Mouse (Mus musculus) spleen, postnatal 10 days (tissue): ENCODE data around the gene Rcbtb1.
"Not testable (repeated sequence)": the region's sequence is repeated elsewhere in the genome, so short reads cannot be mapped to it uniquely, and the experiment has no call there.

ENCODE experiments used
- DNase-seq, 2 experiments: peaks; one replicate each; pipeline ENCODE4 v3.0.0; 2021 to 2022; ENCODE audit warnings: low spot score in 2 of 2

Gene Rcbtb1

DNA sequence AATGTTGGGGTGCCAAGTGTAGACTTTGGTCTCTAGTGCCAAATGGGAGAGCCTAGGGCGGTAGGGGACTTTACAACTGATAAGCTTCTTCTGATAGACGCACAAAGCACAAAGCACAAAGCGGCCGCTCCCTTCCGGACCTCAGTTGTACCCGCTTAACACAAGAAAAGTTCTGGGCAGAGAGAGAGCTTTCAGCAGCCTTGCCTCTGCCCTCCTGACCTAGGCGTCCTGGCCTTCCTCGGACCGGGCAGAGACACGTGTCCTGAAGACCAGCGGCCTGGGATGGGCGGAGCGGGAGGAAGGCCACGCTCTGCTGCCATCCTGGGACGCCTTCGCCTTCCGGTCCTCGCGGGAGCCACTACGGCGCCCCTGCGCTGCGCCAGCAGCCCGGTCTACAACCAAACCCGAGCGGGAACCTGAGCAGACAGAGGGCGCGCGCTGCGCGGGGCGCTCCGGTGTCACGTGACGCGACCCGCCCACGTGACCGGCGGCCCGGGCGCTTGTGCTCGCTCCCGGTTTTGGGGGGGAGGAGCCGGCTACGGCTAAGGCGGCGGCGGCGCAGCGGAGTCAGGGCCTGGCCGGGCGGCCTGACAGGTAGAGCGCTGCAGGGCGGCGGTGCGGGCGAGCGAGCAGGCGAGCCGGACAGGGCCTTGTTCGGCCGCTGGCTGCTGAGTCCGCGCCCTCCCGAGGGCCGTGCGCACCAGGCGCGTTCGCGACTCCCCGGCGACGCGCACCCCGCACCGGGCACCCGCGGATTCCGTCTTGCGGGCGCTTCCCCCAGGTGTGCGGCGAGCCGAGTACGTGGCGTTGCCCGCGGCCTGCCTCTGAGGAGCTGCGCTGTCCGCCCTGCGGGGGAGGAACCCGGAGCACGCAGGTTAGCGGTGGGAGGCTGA, at the start of gene Rcbtb1:
Gene Rcbtb1, plus strand, starts transcription at position 499 of the 893 bp plus-strand sequence.
- peak; percentile 91 to 92 for DNase-seq

DNA sequence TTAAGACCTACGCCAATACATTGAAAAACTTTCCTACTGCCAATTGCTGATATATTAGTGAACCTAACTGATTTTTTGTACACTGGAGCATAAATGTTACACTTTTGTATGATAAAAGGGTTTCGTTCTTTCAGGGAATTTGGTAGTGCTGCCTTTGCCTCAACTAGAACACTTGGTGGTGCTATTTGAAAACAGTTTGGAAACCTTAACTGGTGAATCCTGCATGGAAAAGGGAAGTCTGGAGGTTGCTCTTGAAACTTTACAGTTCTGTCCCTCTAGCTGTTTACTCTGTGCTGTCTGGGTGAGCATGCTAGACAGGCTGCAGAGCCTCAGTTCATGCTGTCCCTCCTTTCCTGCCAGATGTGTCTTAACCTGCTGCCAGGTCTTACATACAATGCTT, 45.4 kb upstream of the Rcbtb1 start:
- DNase-seq, result no peak

DNA sequence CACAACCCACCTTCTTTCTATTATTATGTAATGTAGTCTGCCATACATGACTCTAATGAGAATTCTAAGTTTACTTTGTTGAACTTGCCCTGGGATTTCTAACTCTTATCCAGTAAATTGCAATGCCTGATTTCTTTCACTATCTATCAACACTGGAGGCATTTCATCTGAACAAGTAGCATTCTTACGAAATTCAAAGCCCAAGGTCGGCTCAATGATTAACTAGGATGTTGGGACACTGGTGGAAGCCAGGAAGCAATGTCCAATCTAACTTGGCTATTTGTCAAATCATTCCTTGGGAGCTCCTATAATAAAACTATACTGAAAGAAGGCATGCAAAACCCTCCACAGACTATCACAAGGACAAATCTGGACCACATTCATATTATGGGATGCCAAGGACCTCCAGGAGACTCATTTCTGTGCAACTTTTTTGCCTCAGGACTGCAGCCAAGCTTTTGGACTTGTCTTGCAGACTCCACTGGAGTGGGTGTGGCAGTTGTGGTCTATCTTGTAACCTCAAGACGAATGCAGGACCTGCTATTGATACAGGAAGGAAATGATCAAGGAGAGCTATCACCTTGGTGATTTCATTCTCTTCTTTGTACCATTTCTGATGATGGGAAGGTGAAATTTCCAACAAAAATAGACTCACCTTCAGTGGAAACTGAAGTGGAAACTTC, 43.9 kb upstream of the Rcbtb1 start:
- no peak for DNase-seq

DNA sequence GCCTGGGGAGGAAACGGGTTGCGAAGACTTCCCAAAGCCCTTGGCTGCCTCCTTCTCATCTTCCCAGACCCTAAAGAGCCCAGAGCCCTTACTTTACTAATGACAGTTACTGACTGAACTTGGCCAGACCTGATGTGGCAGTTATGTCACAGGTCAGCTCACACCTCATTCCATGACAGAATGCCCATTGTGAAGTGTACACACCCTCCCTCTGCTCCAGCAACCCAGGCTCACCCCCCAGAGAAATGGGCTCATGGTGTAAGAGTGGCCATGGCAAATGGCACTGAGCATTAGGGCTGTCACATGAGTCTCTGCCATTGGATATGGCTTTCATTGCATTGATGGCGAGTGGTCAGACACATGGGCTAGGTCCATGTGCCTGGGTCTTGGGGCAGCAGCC, 22.4 kb upstream of the Rcbtb1 start, which contains the start of gene Gm5142:
Gene Gm5142, minus strand, starts transcription at position 101 of the 400 bp plus-strand sequence.
- DNase-seq, result no peak

DNA sequence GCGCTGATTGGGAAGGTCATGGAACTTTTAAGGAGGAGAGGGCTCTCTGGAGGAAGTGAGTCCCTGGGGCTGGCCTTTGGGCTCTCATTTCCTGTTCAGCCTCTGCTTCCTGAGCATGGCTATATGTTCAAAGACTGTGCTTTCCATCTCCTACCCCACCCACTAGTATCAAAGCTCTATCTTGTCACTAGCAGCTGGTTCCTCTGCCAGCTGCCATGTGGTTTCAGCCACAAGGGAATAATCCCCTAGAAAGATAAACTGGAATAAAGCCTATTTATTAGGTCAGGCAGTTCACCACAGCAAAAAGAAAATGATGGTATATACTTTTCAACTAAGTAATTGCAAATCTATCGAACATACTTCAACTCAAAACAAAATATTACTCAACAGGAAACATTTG, 18.3 kb upstream of the Rcbtb1 start:
- DNase-seq, result no peak

DNA sequence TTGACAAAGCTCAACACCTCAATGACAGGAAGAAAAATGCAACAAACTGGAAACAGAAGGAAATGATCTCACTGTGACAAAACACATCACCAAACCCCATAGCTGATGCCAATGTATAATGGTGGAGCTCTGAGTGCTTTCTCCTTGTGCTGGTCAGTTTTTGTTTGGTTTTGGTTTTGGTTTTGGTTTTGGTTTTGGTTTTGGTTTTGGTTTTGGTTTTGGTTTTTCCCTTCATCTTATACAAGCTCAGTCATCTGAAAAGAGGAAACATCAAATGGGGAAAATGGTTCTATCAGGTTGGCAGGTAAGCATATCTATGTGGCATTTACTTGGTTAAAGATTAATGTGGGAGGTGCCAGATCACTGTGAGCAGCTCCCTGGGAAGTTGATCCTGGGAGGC, 15.5 kb upstream of the Rcbtb1 start:
- no peak for DNase-seq

DNA sequence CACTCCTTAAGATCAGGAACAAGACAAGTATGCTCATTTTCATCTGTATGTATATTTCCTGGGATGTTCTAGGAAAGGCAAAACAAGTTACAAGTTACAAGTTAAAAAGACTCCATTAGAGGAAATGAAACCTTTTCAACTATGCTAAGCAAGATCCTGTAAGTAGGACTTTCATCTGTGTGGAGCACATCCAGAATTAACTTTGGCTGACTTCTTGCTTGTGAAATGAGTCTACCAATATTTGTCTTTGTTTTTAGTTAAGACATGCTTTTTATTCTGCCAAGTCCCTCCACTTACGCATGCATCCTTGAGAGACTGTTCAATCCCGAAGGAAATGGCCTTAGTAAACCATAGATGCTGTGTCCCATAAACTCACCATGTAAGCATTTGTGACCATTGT, 14.9 kb upstream of the Rcbtb1 start:
- DNase-seq, result no peak

DNA sequence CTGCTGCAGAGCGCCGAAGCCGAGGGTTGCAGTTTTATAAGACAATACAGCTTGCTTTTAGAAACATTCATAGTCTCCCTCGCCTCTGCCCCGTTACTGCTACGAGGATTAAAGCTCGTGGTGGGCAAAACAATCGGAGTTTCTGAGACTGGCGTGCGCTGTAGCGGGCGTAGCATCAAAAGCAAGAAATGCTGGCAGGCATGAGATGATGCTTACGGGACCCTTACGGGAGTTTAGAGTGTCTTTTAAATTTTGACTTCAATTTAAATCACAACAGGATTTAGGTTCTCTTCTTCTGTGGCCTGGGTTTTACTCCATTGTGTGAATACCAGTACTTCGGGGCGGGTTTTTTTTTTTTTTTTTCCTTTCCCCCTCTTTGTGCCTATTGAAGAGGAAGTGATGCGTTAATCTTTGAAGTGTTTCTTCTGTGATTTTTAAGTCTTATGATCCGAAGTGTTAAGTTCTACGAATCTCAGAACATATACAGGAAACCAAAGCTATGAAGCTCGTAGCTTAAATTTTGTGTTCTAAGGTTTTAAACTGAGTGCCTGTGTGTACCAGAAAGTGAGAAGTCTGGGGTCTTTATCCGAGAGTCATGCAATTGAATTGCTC, 701 bp downstream of the Rcbtb1 start:
- no peak for DNase-seq

DNA sequence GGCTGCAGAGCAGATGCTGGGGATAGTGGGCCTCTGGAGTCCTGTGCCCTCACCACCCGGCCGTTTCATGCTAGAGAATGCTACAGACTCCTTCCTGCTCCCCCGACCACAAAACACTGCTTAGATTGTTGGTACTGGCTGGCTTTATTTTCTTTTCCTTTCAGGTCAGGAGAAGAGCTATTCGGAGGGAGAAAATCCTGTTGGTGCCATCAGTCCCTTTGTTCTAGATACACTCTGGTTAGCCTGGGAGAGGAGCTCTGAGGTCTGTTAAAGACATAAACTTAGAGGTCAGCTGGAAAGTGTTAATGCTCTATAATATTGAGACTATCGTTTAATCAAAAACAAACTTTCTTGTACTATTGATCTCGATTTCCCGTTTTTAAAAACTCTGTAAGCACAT, 4.5 kb downstream of the Rcbtb1 start:
- DNase-seq, result no peak

DNA sequence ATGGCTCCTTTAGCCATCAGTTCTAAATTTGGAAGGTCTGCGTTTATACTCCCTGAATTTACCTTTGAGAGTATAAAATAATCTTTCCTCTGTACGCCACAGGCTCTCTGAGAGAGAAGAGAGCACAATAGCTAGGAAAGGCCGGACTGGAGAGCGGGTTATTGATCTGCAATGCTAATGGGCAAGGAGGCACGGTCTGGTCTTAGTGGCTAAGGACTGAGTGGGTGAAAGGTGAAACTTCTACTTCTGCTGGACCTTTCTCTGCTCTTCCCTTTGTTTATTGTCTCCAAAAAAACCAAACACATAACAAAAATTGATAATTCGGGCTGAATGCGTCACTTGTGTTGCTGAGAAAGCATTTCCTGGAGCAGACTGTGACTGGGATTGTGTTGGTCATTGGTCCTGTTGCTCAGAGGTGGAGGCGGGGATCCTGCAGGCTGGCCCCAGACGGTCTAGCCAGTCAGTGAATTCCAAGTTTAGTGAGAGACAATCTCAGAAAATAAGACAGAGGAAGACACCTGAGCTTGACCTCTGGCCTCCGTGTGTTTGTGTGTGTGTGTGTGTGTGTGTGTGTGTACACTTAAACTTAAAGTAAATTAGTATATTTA, 5.1 kb downstream of the Rcbtb1 start:
- no peak for DNase-seq

DNA sequence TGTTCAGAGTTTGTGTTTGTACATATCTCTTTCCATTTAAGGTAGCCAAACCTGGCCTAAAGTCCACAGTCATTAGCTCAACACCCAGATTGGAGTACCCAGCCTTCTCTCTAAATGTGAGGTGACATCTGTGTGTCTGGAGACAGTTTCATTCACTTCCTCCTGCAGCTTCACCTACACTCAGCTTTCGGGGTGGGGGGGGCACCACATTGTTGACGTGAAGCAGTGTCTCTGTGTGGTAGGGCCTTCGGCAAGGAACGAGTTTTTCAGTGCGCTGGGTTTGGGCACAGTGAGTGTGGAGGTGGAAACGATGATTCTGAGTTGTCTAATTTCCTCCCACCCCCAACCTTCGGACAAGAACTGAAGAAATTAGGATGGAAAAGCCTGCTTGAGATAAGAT, 8.0 kb downstream of the Rcbtb1 start:
- no peak for DNase-seq

DNA sequence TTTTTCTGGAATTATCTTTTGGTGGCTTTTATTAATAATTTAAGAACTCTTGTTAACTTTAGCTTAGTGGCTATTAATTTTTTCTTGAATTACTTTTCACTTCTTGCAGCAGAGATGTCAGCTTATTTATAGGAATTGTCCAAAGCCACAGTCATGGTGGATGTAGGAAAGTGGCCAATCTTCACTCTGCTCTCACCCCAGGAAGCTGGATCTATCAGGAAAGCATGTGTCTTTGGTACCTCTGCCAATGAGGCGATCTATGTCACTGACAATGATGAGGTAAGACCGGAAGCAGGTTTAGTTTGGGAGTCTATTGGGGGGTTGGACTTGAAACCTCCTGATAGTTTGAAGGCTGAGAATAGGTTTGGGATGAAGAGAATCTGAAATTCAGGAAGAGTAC, 8.8 kb downstream of the Rcbtb1 start:
- DNase-seq, result no peak

DNA sequence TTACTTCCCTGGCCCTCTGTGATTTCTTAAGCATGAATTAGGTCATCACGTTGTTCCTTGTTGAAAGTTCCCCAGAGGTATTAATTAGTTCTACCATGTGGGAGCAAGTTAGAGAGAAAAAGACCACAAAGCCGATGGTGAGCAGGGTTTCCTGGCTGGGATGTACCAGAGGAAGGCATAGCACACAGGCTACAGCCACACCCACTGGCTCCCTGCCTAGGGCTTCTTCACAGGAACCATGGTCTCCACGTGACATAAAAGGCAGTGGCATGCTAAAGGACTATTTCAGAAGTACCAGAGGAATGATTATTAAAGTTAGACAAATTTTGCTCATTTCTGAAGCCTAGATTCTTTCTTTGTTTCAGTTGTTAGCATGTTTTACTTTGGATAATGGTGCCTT, 18.2 kb downstream of the Rcbtb1 start:
- no peak for DNase-seq

DNA sequence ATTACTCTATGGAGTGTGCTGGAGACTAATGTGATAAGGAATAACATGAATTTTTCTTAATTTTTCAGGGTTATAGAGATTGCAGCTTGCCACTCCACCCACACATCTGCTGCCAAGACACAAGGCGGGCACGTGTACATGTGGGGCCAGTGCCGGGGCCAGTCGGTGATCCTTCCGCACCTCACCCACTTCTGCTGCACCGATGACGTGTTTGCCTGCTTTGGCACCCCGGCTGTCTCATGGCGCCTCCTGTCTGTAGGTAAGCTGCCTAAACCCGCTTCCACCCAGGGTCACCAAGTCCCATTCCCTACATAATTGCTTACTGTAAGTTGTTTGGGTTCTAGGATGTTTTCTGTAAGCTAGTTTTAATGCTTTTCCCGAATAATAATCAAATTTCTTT, 25.2 kb downstream of the Rcbtb1 start:
- DNase-seq, result no peak

DNA sequence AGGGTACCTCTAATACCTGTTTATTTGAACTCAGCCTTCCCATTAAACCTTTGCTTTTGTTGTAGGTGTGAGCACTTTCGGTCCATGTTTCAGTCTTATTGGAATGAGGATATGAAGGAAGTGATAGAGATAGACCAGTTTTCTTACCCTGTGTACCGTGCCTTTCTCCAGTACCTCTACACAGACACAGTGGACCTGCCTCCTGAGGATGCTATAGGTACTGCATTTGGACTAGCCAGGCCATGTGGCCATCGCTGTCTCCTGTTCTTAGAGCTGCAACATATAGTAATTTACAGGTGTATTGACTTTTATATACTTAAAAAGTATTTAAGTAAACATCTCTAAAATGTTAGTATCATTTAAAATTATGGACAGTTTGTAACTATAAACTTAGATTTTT, 28.8 kb downstream of the Rcbtb1 start:
- DNase-seq, result no peak

DNA sequence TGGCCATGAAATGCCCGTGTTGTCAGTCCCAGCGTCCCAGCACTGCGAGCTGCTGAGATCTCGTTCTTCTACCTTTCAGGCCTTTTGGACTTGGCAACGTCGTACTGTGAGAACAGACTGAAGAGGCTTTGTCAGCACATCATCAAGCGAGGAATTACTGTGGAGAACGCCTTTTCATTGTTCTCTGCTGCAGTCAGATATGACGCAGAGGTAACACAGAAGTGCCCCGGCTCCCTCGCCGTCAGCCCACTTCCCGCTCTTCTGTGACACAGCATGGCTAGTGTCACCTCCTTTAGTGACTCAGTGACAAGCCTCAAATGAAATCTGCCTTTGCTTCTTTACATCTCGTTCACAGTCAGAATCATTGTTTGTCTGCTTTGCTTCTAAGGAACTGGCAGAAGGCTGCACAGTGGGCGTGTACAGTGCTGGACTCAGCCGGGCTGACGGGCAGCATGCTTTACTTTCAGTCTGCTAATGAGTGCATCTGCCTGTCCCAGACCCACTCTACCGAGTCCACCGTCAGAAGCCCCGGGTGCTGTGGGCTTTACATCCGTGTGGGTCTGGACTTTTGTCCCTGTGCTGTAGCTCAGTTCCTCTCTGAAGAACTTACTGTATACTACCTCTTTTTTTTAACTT, 29.4 kb downstream of the Rcbtb1 start:
- DNase-seq, result no peak

DNA sequence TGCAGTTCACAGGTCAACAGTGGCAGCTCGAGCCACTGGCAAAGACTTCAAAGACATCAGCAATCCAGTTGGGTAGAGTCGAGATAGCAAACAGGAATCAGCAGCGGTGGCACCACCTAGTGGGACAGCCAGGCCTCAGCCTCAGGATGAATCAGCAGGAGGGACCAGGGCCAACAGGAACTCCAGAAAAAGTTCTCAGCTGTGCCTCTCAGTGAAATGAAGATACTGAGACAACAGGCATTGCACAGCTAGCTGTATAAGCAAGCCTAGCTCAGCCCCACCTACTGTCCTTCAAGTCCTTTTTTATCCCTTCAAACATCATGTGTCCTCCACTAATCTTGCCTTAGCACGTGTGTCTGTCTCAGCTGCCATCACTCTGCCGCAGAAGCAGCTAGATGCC, 31.0 kb downstream of the Rcbtb1 start:
- DNase-seq, result peak in 1 of 2 experiments; percentile 23

DNA sequence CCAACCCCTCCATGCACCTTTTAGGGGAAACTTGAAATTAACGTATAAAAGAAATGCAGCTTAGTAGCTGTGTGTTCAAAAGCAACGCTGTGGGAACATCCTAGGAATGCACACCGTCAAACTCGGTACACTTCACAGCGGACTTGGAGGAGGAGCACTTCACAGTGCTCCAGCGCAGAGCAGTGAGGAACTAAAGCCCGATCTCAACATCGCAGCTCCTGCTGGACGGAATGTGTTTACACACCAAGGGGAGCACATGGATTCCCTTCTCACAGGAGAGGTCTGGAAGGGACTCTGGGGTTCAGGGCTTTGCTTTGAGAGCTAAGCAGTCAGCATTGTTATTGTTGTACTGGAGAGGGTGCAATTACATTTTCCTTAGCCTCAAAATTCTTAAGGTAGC, 32.6 kb downstream of the Rcbtb1 start:
- no peak for DNase-seq

DNA sequence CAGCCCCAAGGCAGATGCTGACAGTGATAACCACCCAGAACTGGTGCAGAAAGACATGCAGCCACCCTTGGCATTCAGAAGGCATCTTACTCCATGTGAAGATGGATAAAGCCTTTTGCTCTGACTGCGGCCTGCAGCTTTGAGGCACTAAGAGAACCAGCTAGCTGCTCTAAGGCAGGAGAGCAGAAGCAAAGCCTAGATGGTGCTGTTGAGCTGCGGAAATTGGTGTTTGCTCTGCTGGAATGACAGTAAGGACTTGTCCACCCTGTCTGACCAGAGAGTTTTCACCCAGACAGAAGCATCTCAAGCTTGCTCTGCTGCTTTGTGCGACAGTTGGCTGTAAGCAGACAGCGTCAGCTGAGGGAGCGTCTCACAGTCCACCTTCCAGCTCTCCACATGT, 49.3 kb downstream of the Rcbtb1 start:
- not testable (repeated sequence) for DNase-seq

DNA sequence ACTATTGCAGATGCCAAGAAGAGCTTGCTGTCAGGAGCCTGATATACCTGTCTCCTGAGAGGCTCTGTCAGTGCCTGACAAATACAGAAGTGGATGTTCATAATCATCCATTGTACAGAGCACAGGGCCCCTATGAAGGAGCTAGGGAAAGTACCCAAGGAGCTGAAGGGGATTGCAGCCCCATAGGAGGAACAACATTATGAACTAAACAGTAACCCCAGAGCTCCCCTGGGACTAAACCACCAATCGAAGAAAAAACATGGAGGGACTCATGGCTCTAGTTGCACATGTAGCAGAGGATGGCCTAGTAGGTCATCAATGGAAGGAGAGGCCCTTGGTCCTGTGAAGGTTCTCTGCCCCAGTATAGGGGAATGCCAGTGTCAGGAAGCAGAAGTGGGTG, 54.9 kb downstream of the Rcbtb1 start:
- not testable (repeated sequence) for DNase-seq

DNA sequence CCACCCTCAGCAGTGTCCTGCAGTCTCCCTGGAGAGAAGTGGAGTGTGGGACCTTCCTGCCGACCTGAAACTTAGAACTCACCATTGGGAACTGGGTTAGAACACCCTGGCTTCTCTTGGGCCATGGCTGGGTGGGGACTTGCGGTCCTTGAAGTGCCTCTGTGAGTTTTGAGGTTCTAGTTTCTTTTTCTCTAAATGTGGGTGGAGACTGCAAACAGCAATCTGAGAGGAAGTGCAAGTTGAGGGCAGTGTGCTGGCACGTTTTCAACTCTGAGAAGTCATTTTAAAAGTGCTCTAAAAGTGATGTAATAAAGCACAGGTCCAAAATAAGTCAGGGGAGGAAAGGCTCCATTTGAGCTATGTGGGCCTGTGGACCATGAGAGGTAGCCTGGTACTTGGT, 59.0 kb downstream of the Rcbtb1 start, which contains the start of gene Gm6904:
Gene Gm6904, minus strand, starts transcription at position 161 of the 400 bp plus-strand sequence.
- peak in 1 of 2 experiments; percentile 26 for DNase-seq

DNA sequence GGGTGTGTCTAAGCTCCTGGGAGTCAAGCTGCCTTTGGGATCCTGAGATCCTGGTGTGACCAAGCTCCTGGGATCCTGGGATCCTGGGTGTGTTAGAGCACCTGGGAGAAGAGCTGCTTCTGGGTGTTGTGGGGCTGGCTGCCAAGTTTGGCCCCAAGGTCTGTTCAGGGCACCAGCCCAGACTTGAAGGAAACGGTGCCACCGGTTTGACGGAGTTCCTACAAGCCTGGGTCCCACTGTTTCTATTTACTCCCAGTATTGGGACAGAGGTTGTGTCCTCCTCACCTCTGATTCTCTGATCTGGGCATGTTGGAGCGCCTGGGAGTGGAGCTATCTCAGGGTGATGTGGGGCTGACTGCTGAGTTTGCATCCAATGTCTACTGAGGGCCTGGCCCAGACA, 74.0 kb downstream of the Rcbtb1 start:
- DNase-seq, result not testable (repeated sequence)
